11 mouse cellular contexts compared by ENCODE assay signal in the genomic region with DNA sequence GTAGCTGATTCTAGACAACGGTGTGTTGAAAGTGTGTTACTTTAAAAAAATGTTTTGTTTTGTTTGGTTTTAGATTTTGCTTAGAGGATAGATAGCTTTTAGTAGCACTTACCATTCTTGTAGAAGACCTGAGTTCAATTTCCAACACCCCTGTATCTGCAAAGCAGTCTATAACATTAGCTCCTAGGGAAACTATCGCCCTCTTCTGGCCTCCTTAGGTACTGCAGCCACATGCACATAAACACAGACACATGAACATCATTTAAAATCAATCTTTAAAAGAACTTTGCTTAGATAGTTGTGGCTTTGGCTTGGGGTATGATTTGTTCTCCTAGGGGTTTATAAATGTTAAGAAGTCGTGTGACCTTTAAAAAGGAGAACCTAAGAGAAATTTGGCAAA. TPM values are rescaled to one million over a fixed set of nuclear protein-coding genes. Genes with fewer than 3 reads are reported as not detected.
DNase-seq lines count a peak whose midpoint lies in the region; ATAC-seq and TF ChIP-seq lines count a peak whose summit lies in the region.
"Had no signal": no experiment of that assay in that cellular context is flagged by ENCODE, and none has a peak within 500 bp of the region (broad histone marks: within the 10 kb centered on the region; RNA-seq: fewer than 3 reads in every experiment).

No protein-coding gene starts in this region.

- WGBS in intestine, postnatal 0 days: 86% methylated on average over 3 of the region's 3 CpGs
- WGBS in intestine, embryonic 16.5 days: 72% methylated on average over 3 of the region's 3 CpGs

- no peaks in the 10 kb centered on the region for H3K36me3 ChIP-seq in intestine, postnatal 0 days (ENCODE audit: control insufficient read depth, insufficient read depth)
- no peaks in the 10 kb centered on the region for H3K36me3 ChIP-seq in intestine, embryonic 16.5 days (ENCODE audit: control insufficient read depth, insufficient read depth, low read length)

- no peak overlapping the region for H3K27ac ChIP-seq in intestine, postnatal 0 days (ENCODE audit: low read depth, low read length)
- H3K27ac ChIP-seq in intestine, embryonic 16.5 days (ENCODE audit: low read length): no peak overlapping the region
- H3K27ac ChIP-seq: macrophage had no signal

- DNase-seq in thymus, postnatal 4 days: peak; percentile 45
- DNase-seq in thymus, postnatal 36 days: no peak
- DNase-seq in ZHBTc4 (ENCODE audit: low read depth, low spot score): peak; percentile 80
- DNase-seq in ovary, postnatal 10 days (ENCODE audit: low spot score): no peak
- no peak for DNase-seq in frontal cortex, postnatal 14 days (ENCODE audit: low spot score in 2 of 2)
- DNase-seq in left cerebral cortex, adult 18-20 months (ENCODE audit: low spot score in 2 of 2): no peak
- DNase-seq: thymus, postnatal 25 days had no signal

- no peak overlapping the region for H3K9ac ChIP-seq in intestine, postnatal 0 days (ENCODE audit: low read depth, low read length)
- no peak overlapping the region for H3K9ac ChIP-seq in intestine, embryonic 16.5 days (ENCODE audit: low read depth, low read length)

- H3K27me3 ChIP-seq in intestine, postnatal 0 days (replicated peaks; ENCODE audit: control insufficient read depth, insufficient read depth, low read length): no peaks in the 10 kb centered on the region
- H3K27me3 ChIP-seq in intestine, embryonic 16.5 days (replicated peaks; ENCODE audit: control insufficient read depth, insufficient read depth, low read length): no peaks in the 10 kb centered on the region

- peaks cover 3% of the 10 kb centered on the region for H3K4me1 ChIP-seq in intestine, postnatal 0 days (replicated peaks; ENCODE audit: control insufficient read depth, insufficient read depth, low read length)
- peaks cover 6% of the 10 kb centered on the region for H3K4me1 ChIP-seq in intestine, embryonic 16.5 days (ENCODE audit: control insufficient read depth, insufficient read depth, low read length)

- no peaks in the 10 kb centered on the region for H3K9me3 ChIP-seq in intestine, postnatal 0 days (ENCODE audit: control insufficient read depth)
- peaks cover 4% of the 10 kb centered on the region; the same call in 1 of the 2 replicates for H3K9me3 ChIP-seq in intestine, embryonic 16.5 days (ENCODE audit: control insufficient read depth, low read length)

- H3K4me3 ChIP-seq in intestine, postnatal 0 days (ENCODE audit: low read depth, low read length): no peak overlapping the region
- no peak overlapping the region for H3K4me3 ChIP-seq in intestine, embryonic 16.5 days (ENCODE audit: low read length)

- peak; percentile 68 for TF ChIP-seq CTCF in intestine, postnatal 0 days (IDR thresholded peaks at IDR 0.05; ENCODE audit: low read depth)

- no peak for ATAC-seq in intestine, postnatal 0 days
- no peak for ATAC-seq in intestine, embryonic 16.5 days
- ATAC-seq: inflammation-experienced regulatory T-cells, adult 6 months had no signal

- H3K4me2 ChIP-seq in intestine, postnatal 0 days (replicated peaks; ENCODE audit: low read depth): no peak overlapping the region
- H3K4me2 ChIP-seq in intestine, embryonic 16.5 days (ENCODE audit: low read depth, low read length): no peak overlapping the region

RNA-seq across cellular contexts. Expression of gene Xpnpep1, which starts 10.1 kb away (rescaled TPM):
- polyA plus RNA-seq in intestine, postnatal 0 days (2015; fragmentation: Nextera tagmentation; extraction: Ambion mirVana): 333 and 357 TPM in 2 replicates
- polyA plus RNA-seq in intestine, embryonic 16.5 days (2015; fragmentation: Nextera tagmentation; extraction: Ambion mirVana): 231 and 264 TPM in 2 replicates
- total RNA-seq in left cerebral cortex, adult 18-20 months (2021): 10 to 100 TPM; 60.4 to 65.1 TPM

Comparison
In these comparisons a context has a peak if more than half of its experiments do, and no peak if none do; other contexts are left out.
1. DNase-seq: peak in thymus, postnatal 4 days (single experiment) and ZHBTc4 (single experiment); none in thymus, postnatal 36 days (0 of 2), ovary, postnatal 10 days (single experiment), frontal cortex, postnatal 14 days (0 of 2) and left cerebral cortex, adult 18-20 months (0 of 2).